Mouse (Mus musculus): ENCODE results near the gene Arntl.

Gene Arntl

DNA sequence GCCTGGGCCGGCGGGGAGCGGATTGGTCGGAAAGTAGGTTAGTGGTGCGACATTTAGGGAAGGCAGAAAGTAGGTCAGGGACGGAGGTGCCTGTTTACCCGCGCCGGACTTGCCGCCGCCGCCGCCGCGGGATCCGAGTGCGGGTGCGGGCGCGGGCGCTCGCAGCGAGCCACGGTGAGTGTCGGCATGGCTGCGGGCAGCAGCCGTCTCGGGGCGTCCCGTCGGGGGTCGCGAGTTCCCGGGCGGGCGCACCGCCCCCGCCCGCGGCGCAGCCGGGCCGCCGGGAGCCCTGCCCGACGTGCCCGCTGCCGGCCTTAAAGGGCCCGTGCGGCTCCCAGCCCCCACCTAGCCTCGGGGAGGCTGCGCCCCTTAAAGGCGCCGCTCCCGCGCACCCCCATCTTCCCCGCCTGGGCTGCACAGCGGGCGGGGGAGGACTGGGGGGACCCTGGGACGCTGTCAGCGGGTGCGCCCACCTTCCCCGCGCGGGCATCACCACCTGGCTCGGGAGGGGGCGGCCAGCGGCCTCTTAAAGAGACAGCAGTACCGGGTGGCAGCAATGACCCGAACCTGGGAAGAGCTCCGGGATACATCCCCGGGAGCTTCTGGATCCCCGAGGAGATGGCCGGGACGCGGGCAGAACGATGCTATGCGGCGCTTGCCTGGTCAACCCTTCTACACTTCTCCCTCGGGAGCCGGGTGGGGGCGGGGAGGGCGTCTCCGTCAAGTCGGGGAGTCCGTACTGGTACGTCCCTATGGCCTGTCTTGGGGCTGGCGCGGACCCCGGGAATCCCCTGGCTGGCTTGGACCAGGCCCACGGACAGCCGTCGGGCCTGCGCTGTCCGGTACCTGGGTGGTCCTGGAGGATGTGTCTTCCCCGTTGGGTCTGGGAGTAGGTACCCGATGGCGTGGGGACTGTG is 464 bp downstream of the Arntl start:
- peak; percentile 83 to 93 for DNase-seq (ENCODE audit: inconsistent age in 2 of 2, low spot score in 1 of 2)

DNA sequence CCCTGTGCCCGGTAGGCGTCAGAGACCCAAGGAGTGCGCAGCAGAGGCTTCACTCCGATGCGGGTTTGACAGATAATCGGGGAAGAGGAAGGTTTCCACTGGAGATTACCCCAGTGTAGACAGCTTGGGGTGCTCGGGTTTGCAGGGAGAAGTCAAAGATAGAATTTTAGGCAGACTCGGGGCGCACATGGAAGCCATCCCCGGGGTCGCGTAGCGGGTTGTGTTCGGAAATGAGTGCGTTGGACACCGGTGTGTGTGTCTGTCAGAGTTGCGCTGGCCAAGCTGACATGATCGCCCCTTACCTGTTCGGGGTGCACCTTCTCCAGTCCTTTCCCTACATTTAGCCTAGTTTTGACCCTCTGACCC is 1.1 kb downstream of the Arntl start:
- no peak for DNase-seq (ENCODE audit: inconsistent age in 2 of 2, low spot score in 1 of 2)

DNA sequence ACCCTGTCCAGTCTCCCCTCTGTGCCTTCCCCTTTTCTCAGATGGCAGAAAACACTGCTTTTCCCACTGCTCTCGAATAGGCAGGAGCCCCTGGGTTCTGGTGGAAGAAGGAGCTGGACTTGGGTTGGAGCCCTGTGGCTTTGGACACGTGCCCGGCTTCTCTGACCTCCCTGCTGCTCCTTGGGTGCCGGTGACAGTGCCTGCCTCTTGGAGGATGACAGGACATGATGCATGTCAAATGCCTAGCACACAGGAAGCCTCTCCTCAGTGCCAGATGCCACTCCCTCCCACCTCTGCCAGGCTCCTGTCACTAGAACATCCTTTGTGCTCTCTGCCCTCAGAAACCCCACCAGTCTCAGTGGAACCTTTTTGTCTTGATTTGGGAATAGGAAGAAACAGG is 3.2 kb downstream of the Arntl start:
- peak; percentile 80 to 87 for DNase-seq (ENCODE audit: inconsistent age in 2 of 2, low spot score in 1 of 2)

DNA sequence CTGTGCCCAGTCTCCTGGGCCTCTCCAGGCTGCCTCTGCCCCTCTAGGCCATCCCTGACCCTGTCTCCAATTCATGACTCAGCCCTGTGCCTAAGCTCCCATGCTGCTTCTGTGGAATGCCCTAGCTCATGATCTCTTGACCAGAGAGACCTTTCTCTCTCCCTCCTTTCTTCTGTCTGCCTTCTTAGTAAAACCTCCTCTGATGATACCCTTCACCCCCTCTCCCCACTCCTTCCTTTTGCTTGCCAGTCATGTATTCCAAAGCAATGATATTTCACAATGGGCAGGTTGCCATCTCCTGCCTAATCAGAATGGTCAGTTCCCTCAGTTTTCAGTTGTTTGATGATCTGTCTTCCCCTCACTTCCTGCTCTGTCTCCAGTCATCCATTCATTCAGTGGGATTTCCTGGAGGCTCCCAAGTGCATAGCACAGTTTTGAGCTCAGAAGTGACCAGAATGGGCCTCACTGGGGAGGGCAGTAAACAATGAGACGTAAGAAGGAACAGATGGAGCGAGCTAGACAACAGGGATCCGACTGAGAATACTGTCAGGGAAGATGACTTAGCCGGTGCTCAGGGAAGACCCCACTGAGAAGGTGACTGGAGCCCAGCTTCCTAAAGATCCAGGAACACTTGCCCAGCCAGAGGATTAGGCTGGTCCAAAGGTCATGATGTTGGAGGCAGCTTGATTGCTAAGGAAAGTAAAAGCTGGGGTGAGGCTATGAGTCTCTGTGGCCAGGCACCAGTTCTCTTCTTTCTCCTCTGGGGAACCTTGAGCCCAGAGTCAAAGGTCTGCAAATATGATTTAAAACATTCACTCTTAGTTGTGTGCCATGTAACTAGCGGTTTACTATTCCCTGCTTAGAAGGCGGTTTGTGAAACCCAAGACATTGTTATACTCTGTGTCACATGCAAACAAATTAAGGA is 7.2 kb downstream of the Arntl start:
- peak; percentile 29 to 74 for DNase-seq (ENCODE audit: inconsistent age in 2 of 2, low spot score in 1 of 2)

DNA sequence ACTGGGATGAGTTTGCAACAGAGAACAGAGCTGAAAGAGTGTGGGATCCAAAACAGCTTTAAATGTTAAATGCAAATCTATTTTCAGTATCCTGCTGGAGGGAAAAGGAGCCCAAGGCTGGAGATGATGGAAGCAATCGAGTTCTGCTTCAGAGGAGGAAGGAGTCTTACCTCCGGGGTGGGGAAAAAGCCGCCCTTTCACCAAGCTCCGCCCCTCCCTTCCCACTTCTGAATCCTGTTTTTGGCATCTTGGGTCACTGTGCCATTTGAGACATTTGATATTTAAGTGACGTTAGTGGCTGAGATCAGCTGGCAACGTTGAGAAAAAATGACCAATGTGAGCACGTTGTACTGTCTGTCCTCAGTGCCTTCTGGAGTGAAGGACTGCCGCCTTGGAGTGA is 8.9 kb downstream of the Arntl start:
- peak; percentile 53 to 75 for DNase-seq (ENCODE audit: inconsistent age in 2 of 2, low spot score in 1 of 2)

DNA sequence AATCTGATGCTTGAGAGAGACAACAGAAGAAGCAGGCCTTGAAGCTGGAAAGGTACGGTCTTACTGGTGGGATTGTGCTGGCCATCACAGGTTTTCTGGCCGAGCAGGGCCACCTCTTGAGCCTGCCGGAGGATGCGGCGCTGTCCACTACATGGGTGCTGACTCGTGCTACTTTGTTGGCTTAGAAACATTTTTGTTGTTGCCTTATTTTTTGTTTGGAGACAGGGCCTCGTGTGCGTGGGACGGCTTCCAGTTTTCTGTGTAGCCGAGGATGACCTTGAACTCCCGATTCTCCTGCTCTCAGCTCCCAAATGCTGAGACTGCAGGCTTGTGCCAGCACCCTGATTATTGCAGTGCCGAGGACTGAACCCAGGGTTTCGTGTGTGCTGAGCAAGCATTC is 12.2 kb downstream of the Arntl start:
- peak; percentile 28 to 73 for DNase-seq (ENCODE audit: inconsistent age in 2 of 2, low spot score in 1 of 2)

DNA sequence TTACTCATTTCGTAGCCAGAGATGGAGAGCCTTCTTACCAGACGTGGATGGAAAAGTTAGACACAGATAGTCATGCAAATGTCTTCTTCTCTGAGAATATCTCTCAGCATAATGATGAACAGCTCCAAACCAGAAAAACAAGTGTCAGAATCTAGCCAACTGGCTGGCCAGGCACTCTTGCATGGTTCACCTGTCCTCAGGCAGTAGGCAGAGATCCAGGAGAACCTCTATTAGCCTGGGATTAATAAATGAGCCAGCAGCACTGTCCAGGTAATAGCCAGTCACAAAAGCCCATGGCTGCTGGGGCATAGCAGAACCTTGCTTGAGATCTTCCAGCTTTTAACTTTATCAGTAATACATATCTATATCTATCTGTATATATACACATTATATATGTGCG is 12.6 kb downstream of the Arntl start:
- DNase-seq (ENCODE audit: inconsistent age in 2 of 2, low spot score in 1 of 2): no peak

DNA sequence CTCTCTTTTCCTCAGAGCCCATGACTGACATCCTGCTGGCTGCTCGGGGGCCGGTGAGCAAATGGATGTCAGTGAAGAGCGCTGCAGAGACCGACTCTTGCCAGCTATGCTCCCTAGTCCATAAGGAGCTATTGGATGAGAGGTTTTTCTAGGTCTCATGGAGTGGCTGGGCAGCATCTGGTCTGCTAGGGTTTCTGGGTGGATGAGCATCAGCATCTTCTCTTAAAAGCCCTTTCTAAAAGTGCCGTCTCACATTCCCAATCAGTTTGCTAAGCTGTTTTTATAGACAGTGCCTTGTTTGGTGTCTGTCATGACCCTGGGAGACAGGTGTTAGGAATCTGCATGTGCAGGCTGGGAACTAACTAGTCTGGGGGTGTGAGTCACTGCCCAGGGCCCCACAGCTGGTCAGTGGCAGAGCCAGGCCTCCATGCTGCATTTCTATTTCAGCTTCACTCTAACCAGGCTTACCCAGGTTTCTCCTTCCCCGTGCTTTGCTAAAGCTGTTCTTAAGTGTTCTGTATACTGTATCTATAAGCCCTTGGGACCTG is 13.5 kb downstream of the Arntl start:
- DNase-seq (ENCODE audit: inconsistent age in 2 of 2, low spot score in 1 of 2): no peak

DNA sequence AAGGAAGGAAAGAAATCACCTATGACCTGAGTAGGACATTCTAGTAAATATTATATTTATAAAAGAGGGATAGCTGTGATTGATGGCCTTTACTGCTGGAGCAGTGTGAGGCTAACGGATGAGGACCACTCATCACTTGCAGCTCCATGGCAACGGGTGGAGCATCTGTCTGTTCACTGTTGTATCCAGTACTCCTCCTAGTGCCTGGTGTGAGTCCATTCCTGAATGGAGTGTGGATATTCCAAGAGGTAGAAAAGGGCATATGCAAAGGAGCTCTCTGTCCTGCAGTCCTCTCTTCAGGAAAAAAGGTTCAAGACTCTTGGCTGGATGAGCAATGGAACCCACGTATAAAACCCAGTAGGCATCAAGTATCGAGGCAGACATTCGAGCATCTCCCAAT is 15.6 kb downstream of the Arntl start:
- no peak for DNase-seq (ENCODE audit: inconsistent age in 2 of 2, low spot score in 1 of 2)

DNA sequence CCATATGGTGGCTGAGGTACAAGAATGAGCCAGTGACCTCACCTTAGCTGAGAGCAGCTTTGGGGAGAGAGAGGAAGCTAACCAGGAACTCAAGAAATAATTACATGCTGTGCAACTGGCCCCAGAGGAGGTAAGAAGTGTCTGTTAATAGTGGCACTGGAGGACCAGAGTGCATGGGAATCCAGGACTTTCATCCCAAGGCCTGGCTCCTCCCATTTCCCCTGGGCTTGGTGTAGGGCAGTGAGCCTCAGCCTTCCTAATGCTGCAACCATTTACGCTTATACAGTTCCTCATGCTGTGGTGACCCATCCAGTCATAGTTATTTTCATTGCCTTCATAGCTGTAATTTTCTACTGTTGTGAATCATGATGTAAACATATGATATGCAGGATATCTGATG is 17.4 kb downstream of the Arntl start:
- no peak for DNase-seq (ENCODE audit: inconsistent age in 2 of 2, low spot score in 1 of 2)

DNA sequence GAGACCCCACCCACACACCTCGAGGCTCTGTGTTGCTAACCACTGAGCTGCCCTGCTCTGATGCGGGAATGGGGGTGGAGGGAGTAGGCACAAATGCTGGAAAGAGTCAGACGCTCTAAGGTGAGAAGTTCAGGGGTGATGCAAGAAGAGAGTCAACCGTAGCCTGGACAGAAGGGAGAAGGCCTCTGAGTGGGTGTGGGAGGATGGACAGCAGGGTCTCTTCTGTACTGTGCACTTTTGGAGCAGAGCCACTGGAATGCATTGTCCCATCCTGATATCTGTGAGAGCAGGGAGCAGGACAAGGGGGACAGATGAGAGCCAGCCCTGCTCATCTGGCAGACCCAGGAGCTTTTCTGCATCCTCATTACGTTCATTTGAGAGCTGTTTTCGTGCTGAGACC is 21.2 kb downstream of the Arntl start:
- DNase-seq (ENCODE audit: inconsistent age in 2 of 2, low spot score in 1 of 2): no peak

DNA sequence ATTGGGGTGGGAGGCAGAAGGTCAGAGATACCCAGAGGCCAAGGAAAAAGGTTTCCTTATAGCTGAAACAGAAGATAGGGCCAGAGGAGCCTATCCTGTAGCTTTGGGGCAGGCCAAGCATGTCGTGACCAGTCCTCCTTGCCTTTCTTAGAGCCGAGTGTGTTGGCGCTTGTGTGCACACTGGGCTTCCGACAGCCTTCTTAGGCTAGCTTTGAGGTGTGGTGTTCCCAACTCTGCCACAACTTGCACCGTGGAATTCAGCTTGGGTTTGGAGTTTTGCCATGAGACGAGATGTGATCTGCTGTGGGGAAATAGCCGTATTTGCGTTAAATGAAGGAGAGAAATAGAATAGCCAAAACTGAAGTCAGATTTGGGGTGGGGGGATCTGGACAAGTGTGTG is 28.9 kb downstream of the Arntl start:
- DNase-seq (ENCODE audit: inconsistent age in 2 of 2, low spot score in 1 of 2): no peak

DNA sequence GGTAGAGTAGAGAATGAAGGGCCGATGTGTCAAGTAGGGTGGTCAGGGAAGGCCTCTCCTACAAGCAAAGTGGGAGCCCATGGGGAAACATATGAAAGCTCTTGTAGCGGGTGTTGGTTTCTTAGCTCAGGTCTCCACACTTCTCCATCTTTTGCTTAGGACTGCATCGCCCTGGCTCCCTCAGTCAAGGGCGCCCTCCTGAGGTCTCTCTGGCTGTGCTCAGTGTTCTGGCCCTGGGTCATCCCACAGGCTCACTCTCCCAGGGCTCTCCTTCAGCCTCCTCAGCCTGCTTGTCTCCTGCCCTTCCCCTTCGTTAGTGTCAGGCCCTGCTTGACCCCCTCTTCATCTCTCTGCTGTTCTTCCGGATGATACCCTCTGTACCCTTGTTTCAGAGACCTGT is 31.1 kb downstream of the Arntl start:
- no peak for DNase-seq (ENCODE audit: inconsistent age in 2 of 2, low spot score in 1 of 2)

DNA sequence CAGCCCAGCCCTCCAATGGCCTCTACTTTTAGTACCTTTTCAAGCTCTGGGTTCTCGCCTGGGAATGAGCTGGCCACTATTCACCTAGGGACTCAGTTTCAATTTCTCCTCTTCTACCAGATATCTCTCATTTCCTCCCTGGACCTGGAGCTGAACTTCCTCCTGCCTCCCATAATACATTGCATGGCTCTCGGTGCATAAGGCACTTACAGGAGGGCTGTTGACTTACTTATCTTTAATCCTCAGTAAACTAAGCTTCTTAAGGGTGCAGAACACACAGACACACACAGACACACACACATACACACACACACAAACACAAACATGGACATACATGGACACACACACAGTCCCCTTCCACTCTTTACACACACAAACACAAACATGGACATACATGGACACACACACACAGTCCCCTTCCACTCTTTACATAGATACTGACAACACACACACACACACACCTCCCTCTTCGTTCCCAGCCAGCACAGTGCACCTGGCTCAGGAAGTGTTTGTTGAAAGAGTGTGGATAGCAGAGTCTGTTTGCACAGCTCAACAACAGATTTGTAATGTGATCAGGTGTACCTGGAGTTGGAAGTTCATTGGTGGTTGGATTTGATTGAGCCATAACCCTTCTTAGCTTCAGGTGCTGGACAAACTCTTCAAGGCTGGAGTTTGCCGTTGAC is 32.3 kb downstream of the Arntl start:
- DNase-seq (ENCODE audit: inconsistent age in 2 of 2, low spot score in 1 of 2): no peak

DNA sequence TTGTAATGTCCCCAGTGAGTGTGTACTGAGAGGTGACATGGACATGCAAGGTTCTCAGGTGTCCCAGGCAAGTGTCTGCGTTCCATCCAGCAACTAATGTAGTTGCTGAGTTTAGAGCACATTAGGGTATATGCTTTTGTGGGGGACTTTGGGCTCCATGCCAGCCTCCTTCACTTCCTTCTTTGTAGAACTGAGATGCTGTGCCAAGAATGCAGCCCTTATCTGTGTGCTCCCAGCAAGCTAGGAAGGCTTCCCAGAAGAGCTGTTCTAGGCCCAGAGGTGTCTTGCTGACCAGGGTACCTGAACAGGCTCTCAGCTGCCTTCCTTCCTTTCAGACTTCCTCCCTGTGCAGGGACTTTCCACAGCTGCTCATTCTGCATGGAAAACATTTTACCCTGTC is 33.2 kb downstream of the Arntl start:
- DNase-seq (ENCODE audit: inconsistent age in 2 of 2, low spot score in 1 of 2): no peak

DNA sequence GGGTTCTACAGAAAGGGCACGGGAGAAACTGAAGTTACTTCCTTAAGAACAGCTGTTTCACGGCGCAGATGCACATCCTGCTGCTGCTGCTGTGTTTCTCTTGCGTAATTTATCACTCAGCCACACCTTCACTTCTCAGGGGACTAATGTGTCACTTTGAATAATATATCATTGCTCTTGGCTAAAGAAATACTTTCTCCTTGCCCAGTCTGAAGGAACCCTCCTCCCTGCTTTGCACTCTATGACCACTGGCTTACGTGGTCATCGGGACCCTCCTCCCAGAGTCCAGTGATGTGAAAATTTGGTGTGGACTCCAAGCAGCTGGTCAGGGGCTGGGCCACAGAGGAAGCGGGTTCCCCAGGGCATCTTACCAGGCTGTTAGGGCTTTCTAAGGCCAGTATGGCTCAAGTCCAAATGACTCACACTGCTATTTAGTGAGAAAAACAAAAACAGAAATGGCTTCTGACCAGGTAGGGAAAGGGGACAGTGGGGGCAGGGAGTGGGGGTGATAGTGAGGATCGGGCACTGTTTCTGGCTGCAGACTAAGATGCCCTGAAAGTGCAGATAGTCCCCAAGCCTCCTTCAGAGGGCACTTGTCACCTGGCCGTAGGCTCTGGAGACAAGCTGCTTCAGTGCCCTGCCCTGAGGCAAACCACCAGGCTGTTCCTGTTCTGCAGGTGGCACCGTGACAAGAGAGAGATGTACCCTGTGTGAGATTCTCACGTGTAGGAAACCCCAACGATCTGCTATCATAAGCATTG is 34.8 kb downstream of the Arntl start:
- peak in 1 of 2 experiments; percentile 88 for DNase-seq (ENCODE audit: inconsistent age in 2 of 2, low spot score in 1 of 2)

DNA sequence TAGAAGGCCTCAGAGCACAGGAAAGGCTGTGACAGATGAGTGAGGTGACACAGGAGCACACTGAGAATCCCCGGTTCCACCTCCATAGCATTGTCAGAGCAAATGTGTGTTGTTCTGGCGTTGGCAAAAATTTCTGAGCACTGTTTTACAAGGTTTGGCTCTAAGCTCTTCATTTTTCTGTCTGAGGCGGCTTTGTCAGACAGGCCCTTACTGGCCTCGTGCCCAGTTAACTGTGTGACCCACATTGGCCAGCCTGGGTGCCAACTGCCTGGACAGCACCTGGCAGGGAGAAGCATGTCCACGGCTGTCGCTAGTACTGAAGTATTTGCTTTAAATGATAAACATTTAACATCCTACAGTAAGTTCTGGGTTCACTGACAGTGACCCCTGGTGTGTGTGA is 35.4 kb downstream of the Arntl start:
- peak; percentile 71 to 89 for DNase-seq (ENCODE audit: inconsistent age in 2 of 2, low spot score in 1 of 2)

DNA sequence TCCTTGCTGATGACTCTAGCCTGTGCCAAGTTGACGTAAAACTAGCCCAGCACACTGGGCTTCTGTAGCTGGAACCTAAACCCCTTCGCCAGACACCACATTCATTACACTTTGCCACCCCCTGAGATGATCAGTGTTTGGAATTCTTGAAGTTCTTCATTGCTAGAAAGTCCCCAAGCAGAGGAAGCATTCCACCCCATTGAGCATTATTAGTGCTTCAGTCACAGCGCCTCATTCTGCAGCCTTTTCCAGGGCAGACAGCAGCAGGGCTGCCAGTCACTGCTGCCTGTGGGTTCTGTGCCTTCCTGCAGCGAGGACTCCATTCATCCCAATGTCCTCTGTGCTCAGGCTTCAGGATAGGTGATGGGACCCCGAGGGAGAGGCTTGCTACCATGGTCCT is 37.9 kb downstream of the Arntl start:
- DNase-seq (ENCODE audit: inconsistent age in 2 of 2, low spot score in 1 of 2): no peak

DNA sequence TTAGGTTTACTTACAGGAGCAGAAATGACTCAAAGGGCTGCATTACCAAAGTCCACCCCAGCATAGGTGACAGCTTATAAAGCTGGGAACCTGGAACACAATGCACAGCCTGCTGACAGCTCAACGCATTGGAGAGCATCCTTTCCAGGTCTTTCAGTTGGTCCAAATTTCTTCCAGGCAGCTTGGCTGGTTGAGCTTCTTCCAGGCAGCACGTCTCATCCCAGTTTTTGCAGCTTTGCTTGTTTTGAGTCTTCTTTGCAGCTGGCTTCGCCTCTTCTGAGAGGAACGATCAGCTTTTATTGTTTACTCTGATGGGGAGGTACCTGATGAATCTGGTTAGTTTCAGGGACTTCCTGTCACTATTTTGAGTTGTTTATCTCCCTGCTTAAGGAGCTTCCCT is 39.2 kb downstream of the Arntl start:
- DNase-seq (ENCODE audit: inconsistent age in 2 of 2, low spot score in 1 of 2): no peak

DNA sequence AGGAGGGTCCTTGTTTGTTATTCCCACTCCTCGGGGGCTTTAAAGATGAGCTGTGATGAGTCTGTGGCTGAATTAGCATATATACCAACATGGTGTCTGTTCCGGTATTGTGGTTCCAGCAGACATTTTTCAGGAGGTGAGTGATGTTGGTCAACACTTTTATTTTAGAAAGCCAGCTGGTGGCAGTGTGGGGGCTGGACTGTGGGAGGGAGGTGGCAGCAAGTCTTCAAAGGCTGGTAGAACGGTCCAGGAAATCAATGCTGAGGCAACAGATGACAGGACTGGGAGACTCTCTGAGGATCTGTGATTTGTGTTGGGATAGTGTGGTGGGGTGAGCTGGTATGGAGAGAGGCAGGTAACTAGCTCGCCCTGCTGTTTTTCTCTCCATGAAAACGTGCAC is 39.9 kb downstream of the Arntl start:
- no peak for DNase-seq (ENCODE audit: inconsistent age in 2 of 2, low spot score in 1 of 2)
